Mouse (Mus musculus): Measurements from ENCODE around the gene Bri3. TPM values are rescaled to one million over a fixed set of nuclear protein-coding genes. Genes with fewer than 3 reads are reported as not detected.

Gene Bri3
- polyA plus RNA-seq, 1 experiment from 2014 or later, result 150 TPM

GRCm38 (mm10) chr5:144287267-144287820 is 43.1 kb downstream of the Bri3 start:
- WGBS, result 96% methylated on average over 3 of the region's 3 CpGs
- H3K27me3 ChIP-seq, result no peaks in the 10 kb centered on the region
- H3K9me3 ChIP-seq (replicated peaks), result no peaks in the 10 kb centered on the region
- no peak overlapping the region for H3K4me2 ChIP-seq (replicated peaks)
- H3K36me3 ChIP-seq, result no peaks in the 10 kb centered on the region
- H3K9ac ChIP-seq, result no peak overlapping the region
- ATAC-seq (ENCODE audit: low FRiP score), result no peak
- no peaks in the 10 kb centered on the region for H3K4me1 ChIP-seq
- no peak overlapping the region for H3K4me3 ChIP-seq
- H3K27ac ChIP-seq, result no peak overlapping the region

GRCm38 (mm10) chr5:144288391-144288790 is 44.2 kb downstream of the Bri3 start:
- no peaks in the 10 kb centered on the region for H3K27me3 ChIP-seq
- WGBS, result 91% methylated on average over 9 of the region's 9 CpGs
- ATAC-seq (ENCODE audit: low FRiP score), result no peak

GRCm38 (mm10) chr5:144289769-144290440 is 45.7 kb downstream of the Bri3 start:
- no peak overlapping the region for H3K9ac ChIP-seq
- no peak overlapping the region for H3K4me2 ChIP-seq (replicated peaks)
- 93% methylated on average over 4 of the region's 4 CpGs for WGBS
- no peak overlapping the region for H3K27ac ChIP-seq
- no peaks in the 10 kb centered on the region for H3K36me3 ChIP-seq
- no peaks in the 10 kb centered on the region for H3K27me3 ChIP-seq
- H3K9me3 ChIP-seq (replicated peaks), result no peaks in the 10 kb centered on the region
- no peaks in the 10 kb centered on the region for H3K4me1 ChIP-seq
- no peak overlapping the region for H3K4me3 ChIP-seq
- no peak for ATAC-seq (ENCODE audit: low FRiP score)

More at GRCm38 (mm10) chr5:144288391-144288790, 44.2 kb downstream of the Bri3 start:
- no peaks in the 10 kb centered on the region for H3K36me3 ChIP-seq
- no peak overlapping the region for H3K4me2 ChIP-seq (replicated peaks)
- H3K9ac ChIP-seq, result no peak overlapping the region
- no peaks in the 10 kb centered on the region for H3K9me3 ChIP-seq (replicated peaks)
- no peak overlapping the region for H3K27ac ChIP-seq
- H3K4me1 ChIP-seq, result no peaks in the 10 kb centered on the region
- H3K4me3 ChIP-seq, result no peak overlapping the region

- ATAC-seq (ENCODE audit: low FRiP score), result no peak
- no peaks in the 10 kb centered on the region for H3K4me1 ChIP-seq
- no peaks in the 10 kb centered on the region for H3K36me3 ChIP-seq
- no peak overlapping the region for H3K27ac ChIP-seq
- no peaks in the 10 kb centered on the region for H3K27me3 ChIP-seq
- no peaks in the 10 kb centered on the region for H3K9me3 ChIP-seq (replicated peaks)
- 87% methylated on average over 7 of the region's 7 CpGs for WGBS
- H3K4me3 ChIP-seq, result no peak overlapping the region
- H3K9ac ChIP-seq, result no peak overlapping the region
- H3K4me2 ChIP-seq (replicated peaks), result no peak overlapping the region
These were observed 50.7 kb downstream of the Bri3 start for GRCm38 (mm10) chr5:144294908-144295307.

- H3K4me1 ChIP-seq, result no peaks in the 10 kb centered on the region
- no peak overlapping the region for H3K4me2 ChIP-seq (replicated peaks)
- H3K36me3 ChIP-seq, result no peaks in the 10 kb centered on the region
- H3K9ac ChIP-seq, result no peak overlapping the region
- ATAC-seq (ENCODE audit: low FRiP score), result no peak
- H3K27me3 ChIP-seq, result no peaks in the 10 kb centered on the region
- WGBS, result 93% methylated on average over 1 of the region's 1 CpGs
- H3K9me3 ChIP-seq (replicated peaks), result no peaks in the 10 kb centered on the region
- H3K27ac ChIP-seq, result no peak overlapping the region
- H3K4me3 ChIP-seq, result no peak overlapping the region
These were observed 51.1 kb downstream of the Bri3 start for GRCm38 (mm10) chr5:144295357-144295756.

- Histone ChIP-seq H3K36me3 (no peaks in the 10 kb centered on the region), H3K9me3 (replicated peaks) (no peaks in the 10 kb centered on the region), H3K9ac (no peak overlapping the region), H3K4me2 (replicated peaks) (no peak overlapping the region), H3K4me1 (no peaks in the 10 kb centered on the region), H3K27me3 (no peaks in the 10 kb centered on the region), H3K4me3 (no peak overlapping the region), H3K27ac (no peak overlapping the region)
- 81% methylated on average over 7 of the region's 7 CpGs for WGBS
- ATAC-seq (ENCODE audit: low FRiP score), result no peak
These were observed 51.9 kb downstream of the Bri3 start for GRCm38 (mm10) chr5:144296090-144296604.

GRCm38 (mm10) chr5:144303071-144303470 is 58.8 kb downstream of the Bri3 start:
- Histone ChIP-seq H3K9me3 (replicated peaks) (no peaks in the 10 kb centered on the region), H3K9ac (no peak overlapping the region), H3K27ac (no peak overlapping the region), H3K4me2 (replicated peaks) (no peak overlapping the region), H3K4me3 (no peak overlapping the region), H3K27me3 (no peaks in the 10 kb centered on the region), H3K4me1 (no peaks in the 10 kb centered on the region), H3K36me3 (no peaks in the 10 kb centered on the region)
- no peak for ATAC-seq (ENCODE audit: low FRiP score)
- WGBS, result 95% methylated on average over 2 of the region's 2 CpGs

- H3K27me3 ChIP-seq, result no peaks in the 10 kb centered on the region
- ATAC-seq (ENCODE audit: low FRiP score), result no peak
- WGBS, result 82% methylated on average over 4 of the region's 4 CpGs
- H3K9ac ChIP-seq, result no peak overlapping the region
- no peak overlapping the region for H3K4me2 ChIP-seq (replicated peaks)
- H3K4me3 ChIP-seq, result no peak overlapping the region
- no peaks in the 10 kb centered on the region for H3K9me3 ChIP-seq (replicated peaks)
- H3K36me3 ChIP-seq, result no peaks in the 10 kb centered on the region
- no peak overlapping the region for H3K27ac ChIP-seq
- H3K4me1 ChIP-seq, result peaks cover 3% of the 10 kb centered on the region; the same call in 1 of the 2 replicates
These were observed 64.7 kb downstream of the Bri3 start for GRCm38 (mm10) chr5:144308929-144309328.

- WGBS, result 81% methylated on average over 7 of the region's 7 CpGs
- no peak for ATAC-seq (ENCODE audit: low FRiP score)
- Histone ChIP-seq H3K9ac (no peak overlapping the region), H3K9me3 (replicated peaks) (no peaks in the 10 kb centered on the region), H3K4me1 (peaks cover 3% of the 10 kb centered on the region; the same call in 1 of the 2 replicates), H3K27me3 (no peaks in the 10 kb centered on the region), H3K27ac (no peak overlapping the region), H3K4me2 (replicated peaks) (no peak overlapping the region), H3K36me3 (no peaks in the 10 kb centered on the region), H3K4me3 (no peak overlapping the region)
These were observed 67.9 kb downstream of the Bri3 start for GRCm38 (mm10) chr5:144312183-144312582.

GRCm38 (mm10) chr5:144313335-144313734 is 69.1 kb downstream of the Bri3 start:
- no peaks in the 10 kb centered on the region for H3K27me3 ChIP-seq
- peaks cover 9% of the 10 kb centered on the region for H3K4me1 ChIP-seq
- ATAC-seq (ENCODE audit: low FRiP score), result no peak
- no peak overlapping the region for H3K4me2 ChIP-seq (replicated peaks)
- H3K36me3 ChIP-seq, result no peaks in the 10 kb centered on the region
- 36% methylated on average over 5 of the region's 5 CpGs for WGBS
- H3K9me3 ChIP-seq (replicated peaks), result no peaks in the 10 kb centered on the region
- H3K27ac ChIP-seq, result no peak overlapping the region
- H3K4me3 ChIP-seq, result no peak overlapping the region
- no peak overlapping the region for H3K9ac ChIP-seq

GRCm38 (mm10) chr5:144314731-144315494 is 70.7 kb downstream of the Bri3 start:
- Histone ChIP-seq H3K9ac (no peak overlapping the region), H3K4me2 (replicated peaks) (no peak overlapping the region), H3K4me3 (no peak overlapping the region), H3K9me3 (replicated peaks) (no peaks in the 10 kb centered on the region), H3K36me3 (no peaks in the 10 kb centered on the region), H3K4me1 (peaks cover 12% of the 10 kb centered on the region), H3K27ac (no peak overlapping the region), H3K27me3 (no peaks in the 10 kb centered on the region)
- WGBS, result 87% methylated on average over 12 of the region's 12 CpGs
- ATAC-seq (ENCODE audit: low FRiP score), result no peak

- no peaks in the 10 kb centered on the region for H3K36me3 ChIP-seq
- no peaks in the 10 kb centered on the region for H3K9me3 ChIP-seq (replicated peaks)
- no peak overlapping the region for H3K4me3 ChIP-seq
- no peak overlapping the region for H3K4me2 ChIP-seq (replicated peaks)
- H3K27ac ChIP-seq, result no peak overlapping the region
- no peak overlapping the region for H3K9ac ChIP-seq
- no peak for ATAC-seq (ENCODE audit: low FRiP score)
- H3K4me1 ChIP-seq, result peaks cover 12% of the 10 kb centered on the region
- no peaks in the 10 kb centered on the region for H3K27me3 ChIP-seq
- 70% methylated on average over 3 of the region's 3 CpGs for WGBS
These were observed 72.2 kb downstream of the Bri3 start for GRCm38 (mm10) chr5:144316442-144316841.
